Mouse (Mus musculus) kidney, embryonic 16.5 days (tissue): Measurements from ENCODE around the gene Arfgef2. TPM values are rescaled to one million over a fixed set of nuclear protein-coding genes. Genes with fewer than 3 reads are reported as not detected.
A peak's percentile ranks its signal among the peaks of the same experiment; 100 is the strongest.

Source experiments
- ATAC-seq: fragments of 200-750 bp; cut with Nextera tagmentation; 2 replicates; pipeline ENCODE4 v1.8.0; 2017; ENCODE audit warnings: moderate TSS enrichment; ENCODE audit not compliant: low FRiP score, low TSS enrichment
- H3K27ac ChIP-seq: fragments of 300-500 bp; sonication (generic); 2 replicates; pipeline ENCODE4 v1.5.1; 2014; ENCODE audit warnings: low read length
- H3K27me3 ChIP-seq: fragments of 300-500 bp; sonication (generic); 2 replicates; pipeline ENCODE4 v1.6.1; 2014; ENCODE audit warnings: low read length, control low read depth, mixed read lengths; ENCODE audit not compliant: insufficient read depth
- H3K36me3 ChIP-seq: fragments of 300-500 bp; sonication (generic); 2 replicates; pipeline ENCODE4 v1.6.1; 2014; ENCODE audit warnings: low read length, control low read depth, mixed read lengths; ENCODE audit not compliant: insufficient read depth
- H3K4me1 ChIP-seq: fragments of 300-500 bp; sonication (generic); 2 replicates; pipeline ENCODE4 v1.6.1; 2014; ENCODE audit warnings: low read length, control low read depth, mixed read lengths; ENCODE audit not compliant: insufficient read depth
- H3K4me2 ChIP-seq: fragments of 300-500 bp; sonication (generic); replicated peaks from 2 replicates; pipeline ENCODE4 v1.6.1; 2014; ENCODE audit warnings: low read depth, low read length
- H3K4me3 ChIP-seq: fragments of 300-500 bp; sonication (generic); 2 replicates; pipeline ENCODE4 v1.5.1; 2014; ENCODE audit warnings: mild to moderate bottlenecking, low read length
- H3K9ac ChIP-seq: fragments of 300-500 bp; sonication (generic); replicated peaks from 2 replicates; pipeline ENCODE4 v1.6.1; 2014; ENCODE audit warnings: low read length
- H3K9me3 ChIP-seq: fragments of 300-500 bp; sonication (generic); 2 replicates; pipeline ENCODE4 v1.6.1; 2016; ENCODE audit warnings: low read length, control low read depth
- WGBS: fragments of 180-500 bp; shearing (Covaris S2); extraction: QIAGEN DNeasy Blood & Tissue Kit; methylation state at CpG from one replicate; pipeline ENCODE4 v1.1.7; 2014; 5-methylcytosine and 5-hydroxymethylcytosine counted together
- polyA plus RNA-seq: library from polyadenylated mRNA; unstranded; fragments of >200 nt; fragmentation: Nextera tagmentation; extraction: Ambion mirVana; gene quantifications from 2 replicates; pipeline ENCODE4 v1.2.1, GENCODE M21; 2015

Gene Arfgef2
- 4.6 and 4.9 TPM in 2 replicates for polyA plus RNA-seq

DNA sequence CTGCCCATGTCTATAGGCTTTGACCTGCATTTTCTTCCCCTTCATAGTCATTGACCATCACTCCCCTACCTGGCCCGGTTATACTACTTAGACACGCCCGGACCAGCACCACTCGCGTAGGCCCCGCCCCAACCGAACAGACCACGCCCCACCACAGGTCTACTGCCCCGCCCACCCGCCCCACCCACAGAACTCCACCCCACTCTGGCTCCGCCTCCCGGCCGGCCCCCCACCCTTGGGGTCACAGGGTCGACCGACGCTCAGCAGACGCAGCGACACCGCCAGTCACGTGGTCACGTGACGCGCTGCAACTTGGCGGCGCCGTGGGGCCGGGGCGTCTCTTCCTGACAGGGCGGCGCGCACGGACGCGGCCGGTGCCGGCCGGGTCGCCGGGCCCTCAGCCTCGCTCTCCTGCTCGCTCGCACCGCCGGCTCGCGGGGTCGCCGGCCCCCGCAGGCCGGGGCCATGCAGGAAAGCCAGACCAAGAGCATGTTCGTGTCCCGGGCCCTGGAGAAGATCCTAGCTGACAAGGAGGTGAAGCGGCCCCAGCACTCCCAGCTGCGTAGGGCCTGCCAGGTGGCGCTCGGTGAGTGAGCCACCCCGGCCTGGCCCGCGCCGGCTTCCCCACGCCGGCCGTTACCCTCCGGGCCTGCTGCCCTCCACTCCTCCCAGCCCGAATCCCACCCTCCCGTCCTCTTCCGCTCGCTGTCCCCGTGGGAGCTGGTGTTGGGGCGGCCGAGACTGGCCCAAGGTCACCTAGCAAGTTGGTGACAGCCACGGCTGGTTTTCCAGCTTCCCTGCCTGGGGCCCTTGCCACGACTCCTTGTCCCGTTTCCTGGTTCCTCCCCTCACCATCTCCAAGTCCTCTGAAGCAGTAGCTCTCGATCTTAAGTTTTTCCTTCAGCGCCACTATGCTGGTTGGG, at the start of gene Arfgef2:
TSS of gene Arfgef2 (plus strand) at position 339 of the 923 bp plus-strand sequence.
- ATAC-seq = peak; percentile 92
- H3K4me2 ChIP-seq = peak within 1 kb of the TSS; percentile 91
- H3K9ac ChIP-seq = peak within 1 kb of the TSS; percentile 76
- H3K4me1 ChIP-seq = peaks cover 12% of the 10 kb centered on the region
- H3K27me3 ChIP-seq = no peaks in the 10 kb centered on the region
- H3K4me3 ChIP-seq = peak within 1 kb of the TSS; percentile 63
- peak within 1 kb of the TSS; percentile 68 for H3K27ac ChIP-seq
- WGBS = under 1% methylated on average over 54 of the region's 76 CpGs
- H3K36me3 ChIP-seq = no peaks in the 10 kb centered on the region
- H3K9me3 ChIP-seq = no peaks in the 10 kb centered on the region

- no peak overlapping the region for H3K27ac ChIP-seq
- no peak overlapping the region for H3K4me2 ChIP-seq
- H3K4me3 ChIP-seq = no peak overlapping the region
- no peak overlapping the region for H3K9ac ChIP-seq
- no peak for ATAC-seq
- no peaks in the 10 kb centered on the region for H3K27me3 ChIP-seq
- no peaks in the 10 kb centered on the region for H3K9me3 ChIP-seq
- H3K4me1 ChIP-seq = no peaks in the 10 kb centered on the region
- 30% methylated on average over 3 of the region's 3 CpGs for WGBS
- no peaks in the 10 kb centered on the region for H3K36me3 ChIP-seq
These were observed 47.4 kb upstream of the Arfgef2 start for GRCm38 (mm10) chr2:166757969-166758368.

DNA sequence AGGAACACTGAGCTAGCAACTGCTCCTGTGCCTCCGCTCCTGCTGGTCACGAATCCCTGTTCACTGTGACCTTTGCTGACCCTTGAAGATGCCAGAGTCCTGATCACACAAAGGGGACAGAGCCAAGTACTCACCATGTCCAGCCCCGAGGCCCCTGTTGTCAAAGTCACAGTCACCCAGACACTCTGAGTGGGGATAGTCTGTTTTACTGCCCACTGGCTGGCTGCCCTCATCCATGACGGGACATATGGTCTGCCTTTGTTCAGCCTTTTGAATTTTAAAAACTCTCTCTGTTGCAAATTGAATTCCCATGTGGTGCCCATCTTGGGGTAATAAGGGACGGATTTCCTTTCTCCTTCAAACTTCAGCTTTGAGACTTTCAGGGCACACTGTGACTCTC, 41.3 kb upstream of the Arfgef2 start:
- no peak overlapping the region for H3K27ac ChIP-seq
- no peaks in the 10 kb centered on the region for H3K4me1 ChIP-seq
- 36% methylated on average over 5 of the region's 5 CpGs for WGBS
- no peak overlapping the region for H3K4me3 ChIP-seq
- no peak overlapping the region for H3K4me2 ChIP-seq
- no peak for ATAC-seq
- H3K9me3 ChIP-seq = no peaks in the 10 kb centered on the region
- H3K9ac ChIP-seq = no peak overlapping the region
- H3K36me3 ChIP-seq = no peaks in the 10 kb centered on the region
- H3K27me3 ChIP-seq = no peaks in the 10 kb centered on the region

DNA sequence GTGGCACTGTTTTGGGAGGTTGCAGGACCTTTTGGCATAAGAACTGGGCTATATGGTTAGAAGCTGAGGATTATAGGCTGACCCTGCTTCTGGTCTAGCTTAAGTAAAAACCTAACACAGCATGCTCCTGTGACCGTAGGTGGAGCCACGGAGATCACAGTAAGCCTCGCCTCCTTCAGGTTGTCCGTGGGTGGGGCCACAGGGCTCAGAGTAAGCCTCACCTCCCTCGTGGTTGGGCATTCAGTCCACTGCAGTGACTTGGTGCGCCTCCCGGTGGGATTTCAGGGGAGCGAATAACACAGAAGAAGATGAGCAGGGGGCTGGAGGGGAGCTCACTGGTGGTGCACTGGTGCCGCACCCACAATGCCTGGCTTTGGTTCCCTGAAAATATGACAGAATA, 37.8 kb upstream of the Arfgef2 start:
- Histone ChIP-seq H3K27me3 (no peaks in the 10 kb centered on the region), H3K9me3 (no peaks in the 10 kb centered on the region), H3K9ac (no peak overlapping the region), H3K27ac (no peak overlapping the region), H3K4me2 (no peak overlapping the region), H3K4me3 (no peak overlapping the region), H3K4me1 (no peaks in the 10 kb centered on the region), H3K36me3 (no peaks in the 10 kb centered on the region)
- WGBS = 76% methylated on average over 9 of the region's 9 CpGs
- ATAC-seq = no peak

DNA sequence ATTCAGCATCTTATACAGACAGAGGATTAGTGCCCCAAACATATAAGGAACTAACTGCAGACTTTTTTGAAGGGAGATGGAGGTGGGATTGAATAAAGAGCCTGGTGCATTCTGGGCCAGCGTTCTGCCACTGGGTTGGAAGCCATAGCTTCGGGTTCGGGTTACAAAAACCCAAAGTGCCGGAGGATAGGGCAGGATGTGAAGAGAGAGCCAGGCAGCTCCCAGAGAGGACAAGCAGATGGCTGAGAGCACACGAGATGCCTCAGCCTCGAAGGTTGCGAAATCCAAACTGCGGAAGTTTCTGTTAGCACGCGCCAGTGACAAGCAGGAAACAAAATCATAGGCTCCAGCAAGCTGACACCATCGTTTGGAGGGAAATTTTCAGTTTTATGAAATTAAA, 34.0 kb upstream of the Arfgef2 start:
- Histone ChIP-seq H3K4me3 (no peak overlapping the region), H3K27ac (no peak overlapping the region), H3K27me3 (no peaks in the 10 kb centered on the region), H3K4me2 (no peak overlapping the region), H3K36me3 (no peaks in the 10 kb centered on the region), H3K9me3 (no peaks in the 10 kb centered on the region), H3K4me1 (no peaks in the 10 kb centered on the region), H3K9ac (no peak overlapping the region)
- whole genome bisulfite sequencing = 44% methylated on average over 11 of the region's 11 CpGs
- ATAC-seq = no peak

DNA sequence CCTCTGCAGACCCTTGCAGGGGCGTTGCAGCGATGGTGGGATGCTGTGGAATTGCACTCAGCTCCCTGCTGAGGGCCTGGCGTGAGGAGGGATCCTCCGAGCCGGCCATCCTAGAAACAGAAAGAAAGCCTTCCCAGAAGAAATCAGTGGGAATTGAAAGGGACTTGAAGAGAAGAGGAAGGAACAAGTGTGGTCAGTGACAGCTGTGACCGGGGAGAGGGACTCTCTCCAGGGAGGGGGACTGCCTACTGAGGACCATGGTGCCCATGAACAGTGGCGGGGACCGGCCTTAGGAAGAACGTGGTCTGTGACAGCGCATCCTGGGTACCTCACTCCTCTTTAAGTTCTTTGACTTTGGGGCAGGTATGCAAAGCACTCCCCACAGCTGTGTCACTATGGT, 31.8 kb upstream of the Arfgef2 start:
- Histone ChIP-seq H3K4me3 (no peak overlapping the region), H3K36me3 (no peaks in the 10 kb centered on the region), H3K27me3 (no peaks in the 10 kb centered on the region), H3K4me1 (no peaks in the 10 kb centered on the region), H3K9ac (no peak overlapping the region), H3K4me2 (no peak overlapping the region), H3K27ac (no peak overlapping the region), H3K9me3 (no peaks in the 10 kb centered on the region)
- 86% methylated on average over 10 of the region's 10 CpGs for WGBS
- no peak for ATAC-seq

- Histone ChIP-seq H3K9me3 (no peaks in the 10 kb centered on the region), H3K9ac (no peak overlapping the region), H3K4me3 (no peak overlapping the region), H3K4me1 (no peaks in the 10 kb centered on the region), H3K27ac (no peak overlapping the region), H3K27me3 (no peaks in the 10 kb centered on the region), H3K36me3 (no peaks in the 10 kb centered on the region), H3K4me2 (no peak overlapping the region)
- 90% methylated on average over 10 of the region's 10 CpGs for WGBS
- ATAC-seq = no peak
These were observed 31.1 kb upstream of the Arfgef2 start for GRCm38 (mm10) chr2:166774275-166774674.

DNA sequence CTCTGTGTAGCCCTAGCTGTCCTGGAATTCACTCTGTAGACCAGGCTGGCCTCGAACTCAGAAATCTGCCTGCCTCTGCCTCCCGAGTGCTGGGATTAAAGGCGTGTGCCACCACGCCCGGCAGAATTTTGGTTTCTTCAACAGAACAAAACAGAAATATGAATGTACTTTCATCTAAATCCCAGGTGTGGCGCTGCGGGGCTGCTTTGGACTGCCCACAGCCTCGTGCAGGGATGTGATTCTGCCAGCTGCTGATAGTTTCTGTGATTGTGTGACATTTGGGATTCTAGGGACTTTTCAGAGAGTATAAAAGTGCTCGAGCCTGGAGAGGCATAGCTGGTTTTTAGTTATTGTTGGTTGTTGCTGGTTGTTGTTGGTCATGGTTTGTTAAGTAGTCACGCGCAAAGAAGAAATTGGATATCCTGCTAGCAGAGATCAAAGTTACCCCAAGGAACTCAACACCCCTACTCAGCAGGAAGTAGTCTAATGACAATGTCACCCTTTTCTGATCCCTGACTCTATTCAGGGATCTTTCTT, 30.0 kb upstream of the Arfgef2 start:
- H3K27me3 ChIP-seq = no peaks in the 10 kb centered on the region
- H3K27ac ChIP-seq = no peak overlapping the region
- H3K9me3 ChIP-seq = no peaks in the 10 kb centered on the region
- no peak overlapping the region for H3K4me3 ChIP-seq
- H3K9ac ChIP-seq = no peak overlapping the region
- 58% methylated on average over 11 of the region's 11 CpGs for WGBS
- H3K4me1 ChIP-seq = no peaks in the 10 kb centered on the region
- no peak overlapping the region for H3K4me2 ChIP-seq
- ATAC-seq = no peak
- no peaks in the 10 kb centered on the region for H3K36me3 ChIP-seq

DNA sequence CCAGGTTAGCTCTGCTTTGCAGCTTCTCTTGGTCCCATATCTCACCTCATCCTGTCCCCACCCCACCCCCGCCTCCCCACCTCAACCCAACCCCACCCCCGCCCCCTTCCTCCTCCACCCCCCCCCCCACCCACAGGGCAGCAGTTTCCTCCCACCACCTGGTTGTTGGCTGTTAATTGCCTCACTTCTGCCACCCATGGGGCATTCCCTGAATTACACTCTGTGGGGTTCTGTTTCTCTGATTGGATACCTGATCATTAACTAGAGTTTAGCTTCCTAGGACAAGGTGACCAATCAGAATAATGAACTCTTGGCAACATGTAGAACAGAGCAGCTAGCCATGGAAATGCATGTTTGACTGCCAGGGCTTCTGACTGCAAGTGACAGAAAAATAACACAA, 29.1 kb upstream of the Arfgef2 start:
- WGBS = no CpG with 5 or more reads among the region's 2 CpGs
- H3K4me2 ChIP-seq = no peak overlapping the region
- no peak overlapping the region for H3K27ac ChIP-seq
- no peaks in the 10 kb centered on the region for H3K36me3 ChIP-seq
- H3K9me3 ChIP-seq = no peaks in the 10 kb centered on the region
- no peaks in the 10 kb centered on the region for H3K27me3 ChIP-seq
- H3K4me3 ChIP-seq = no peak overlapping the region
- no peaks in the 10 kb centered on the region for H3K4me1 ChIP-seq
- ATAC-seq = no peak
- H3K9ac ChIP-seq = no peak overlapping the region

- Histone ChIP-seq H3K9me3 (no peaks in the 10 kb centered on the region), H3K4me3 (no peak overlapping the region), H3K27me3 (no peaks in the 10 kb centered on the region), H3K4me1 (no peaks in the 10 kb centered on the region), H3K36me3 (no peaks in the 10 kb centered on the region), H3K27ac (no peak overlapping the region), H3K4me2 (no peak overlapping the region), H3K9ac (0 out of 2 replicates have a peak overlapping the region, but pooled peaks have one; percentile 11)
- WGBS = 77% methylated on average over 8 of the region's 8 CpGs
- ATAC-seq = no peak
These were observed 25.4 kb upstream of the Arfgef2 start for GRCm38 (mm10) chr2:166779956-166780355.
